Mouse (Mus musculus) erythroblast, embryonic 14.5 days (primary cell): ENCODE results near the gene Map3k1.

Experiments
- GATA1 ChIP-seq: IDR thresholded peaks from 2 replicates; pipeline ENCODE4 v1.6.1; 2012; ENCODE audit warnings: low read length, inconsistent platforms, mixed read lengths
- TAL1 ChIP-seq: IDR thresholded peaks from 3 replicates; pipeline ENCODE4 v1.6.1; 2012; ENCODE audit warnings: low read length, inconsistent platforms, mixed read lengths

- TF ChIP-seq GATA1, result no peak
- TF ChIP-seq TAL1, result no peak
Measured at GRCm38 (mm10) chr13:111815486-111815885, 6.7 kb upstream of the Map3k1 start.
